Mouse (Mus musculus): ENCODE measurements around the gene Aplp2.
"Not testable (repeated sequence)": the region's sequence is repeated elsewhere in the genome, so short reads cannot be mapped to it uniquely, and the experiment has no call there.

Aplp2 gene

GRCm38 (mm10) chr9:31181291-31182085 lies 30.1 kb downstream of the Aplp2 start:
- no peak for DNase-seq (ENCODE audit: extremely low spot score, low spot score)

- DNase-seq (ENCODE audit: extremely low spot score, low spot score), result no peak
Measured at GRCm38 (mm10) chr9:31177692-31178091, 33.9 kb downstream of the Aplp2 start.

GRCm38 (mm10) chr9:31176379-31177130 lies 35.1 kb downstream of the Aplp2 start:
- no peak for DNase-seq (ENCODE audit: extremely low spot score, low spot score)

GRCm38 (mm10) chr9:31175978-31176377 lies 35.6 kb downstream of the Aplp2 start:
- no peak for DNase-seq (ENCODE audit: extremely low spot score, low spot score)

- no peak for DNase-seq (ENCODE audit: extremely low spot score, low spot score)
Measured at GRCm38 (mm10) chr9:31175346-31175745, 36.3 kb downstream of the Aplp2 start.

GRCm38 (mm10) chr9:31168356-31169093 lies 43.1 kb downstream of the Aplp2 start:
- no peak for DNase-seq (ENCODE audit: extremely low spot score, low spot score)

GRCm38 (mm10) chr9:31167305-31167704 lies 44.3 kb downstream of the Aplp2 start:
- no peak for DNase-seq (ENCODE audit: extremely low spot score, low spot score)

GRCm38 (mm10) chr9:31165505-31165904 lies 46.1 kb downstream of the Aplp2 start:
- not testable (repeated sequence) for DNase-seq (ENCODE audit: extremely low spot score, low spot score)

GRCm38 (mm10) chr9:31163327-31163726 lies 48.3 kb downstream of the Aplp2 start:
- no peak for DNase-seq (ENCODE audit: extremely low spot score, low spot score)

GRCm38 (mm10) chr9:31162911-31163310 lies 48.7 kb downstream of the Aplp2 start:
- DNase-seq (ENCODE audit: extremely low spot score, low spot score), result no peak

GRCm38 (mm10) chr9:31159910-31160309 lies 51.7 kb downstream of the Aplp2 start:
- DNase-seq (ENCODE audit: extremely low spot score, low spot score), result no peak

- DNase-seq (ENCODE audit: extremely low spot score, low spot score), result no peak
Measured at GRCm38 (mm10) chr9:31156594-31156993, 55.0 kb downstream of the Aplp2 start.

- DNase-seq (ENCODE audit: extremely low spot score, low spot score), result no peak
Measured at GRCm38 (mm10) chr9:31151050-31151449, 60.6 kb downstream of the Aplp2 start.

- DNase-seq (ENCODE audit: extremely low spot score, low spot score), result no peak
Measured at GRCm38 (mm10) chr9:31148135-31148534, 63.5 kb downstream of the Aplp2 start.

GRCm38 (mm10) chr9:31145272-31145925 lies 66.2 kb downstream of the Aplp2 start:
- no peak for DNase-seq (ENCODE audit: extremely low spot score, low spot score)

- DNase-seq (ENCODE audit: extremely low spot score, low spot score), result no peak
Measured at GRCm38 (mm10) chr9:31142924-31143323, 68.7 kb downstream of the Aplp2 start.

- DNase-seq (ENCODE audit: extremely low spot score, low spot score), result no peak
Measured at GRCm38 (mm10) chr9:31133131-31133530, 78.5 kb downstream of the Aplp2 start.

GRCm38 (mm10) chr9:31131205-31131968 lies 80.2 kb downstream of the Aplp2 start, which contains the start of gene St14:
St14 (minus strand) TSS chr9:31131853.
- peak; percentile 45 for DNase-seq (ENCODE audit: extremely low spot score, low spot score)

- peak; percentile 50 for DNase-seq (ENCODE audit: extremely low spot score, low spot score)
Measured at GRCm38 (mm10) chr9:31130357-31131204, 81.0 kb downstream of the Aplp2 start.

GRCm38 (mm10) chr9:31129956-31130355 lies 81.7 kb downstream of the Aplp2 start:
- no peak for DNase-seq (ENCODE audit: extremely low spot score, low spot score)

Data from neural tube, embryonic 10.5 days (tissue).